In the genomic region with DNA sequence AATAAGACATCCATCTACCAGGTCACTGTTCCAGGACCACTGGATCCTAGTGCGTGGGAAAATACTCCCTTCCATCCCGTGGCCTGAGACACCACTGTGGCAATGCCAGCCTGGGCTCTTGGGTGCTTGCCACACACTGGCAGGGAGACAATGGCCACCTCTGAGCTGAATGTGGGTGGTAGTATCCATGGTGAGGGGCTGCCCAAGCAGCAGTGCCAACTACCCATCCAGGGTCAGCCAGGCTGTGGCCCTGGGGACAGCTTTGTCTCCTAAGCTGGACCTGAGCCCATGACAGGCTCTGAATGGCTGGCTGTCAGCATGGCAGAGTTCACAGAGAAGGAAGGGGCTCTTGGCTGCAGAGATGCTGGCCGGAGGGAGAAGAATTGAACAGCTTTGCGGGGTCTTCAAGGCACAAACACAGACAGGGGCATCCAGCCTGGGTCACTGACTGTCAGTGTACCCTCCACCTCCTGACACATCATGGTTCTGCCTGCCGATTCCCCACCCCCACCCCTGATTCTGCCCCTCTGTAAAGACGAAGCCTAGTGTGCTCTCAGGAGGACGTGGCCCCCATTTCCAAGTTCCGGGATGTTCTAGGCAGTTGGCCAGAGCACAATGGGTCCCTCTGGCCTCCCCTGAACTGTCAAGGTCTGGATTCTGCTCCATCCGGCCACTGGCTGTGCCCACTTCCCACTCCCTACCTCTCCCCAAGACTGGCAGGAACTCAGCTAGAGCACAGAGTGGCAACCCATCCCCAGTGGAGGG, we compare ENCODE assay signal across 12 mouse cellular contexts. TPM values are rescaled to one million over a fixed set of nuclear protein-coding genes. Genes with fewer than 3 reads are reported as not detected.
A peak's percentile ranks its signal among the peaks of the same experiment; 100 is the strongest.
DNase-seq lines count a peak whose midpoint lies in the region; ATAC-seq and TF ChIP-seq lines count a peak whose summit lies in the region.
"Had no signal": no experiment of that assay in that cellular context is flagged by ENCODE, and none has a peak within 500 bp of the region (broad histone marks: within the 10 kb centered on the region; RNA-seq: fewer than 3 reads in every experiment).

No protein-coding gene starts in this region.

- 38% methylated on average over 9 of the region's 9 CpGs for WGBS in forebrain, embryonic 14.5 days
- WGBS in neural tube, embryonic 13.5 days: 56% methylated on average over 9 of the region's 9 CpGs

- H3K36me3 ChIP-seq in forebrain, embryonic 14.5 days (ENCODE audit: control insufficient read depth, insufficient read depth, low read length): no peaks in the 10 kb centered on the region
- no peaks in the 10 kb centered on the region for H3K36me3 ChIP-seq in neural tube, embryonic 13.5 days

- DNase-seq in gastrocnemius, adult 2 months: peak; percentile 17
- DNase-seq in gastrocnemius, adult 18-20 months (ENCODE audit: low spot score): no peak
- peak; percentile 72 for DNase-seq in forebrain, embryonic 14.5 days (ENCODE audit: low spot score)
- peak; percentile 48 to 66 for DNase-seq in layer of hippocampus, postnatal 25 days (ENCODE audit: extremely low spot score in 1 of 2, low spot score in 1 of 2)
- DNase-seq in adrenal gland, adult 18-20 months (ENCODE audit: low spot score in 2 of 2): no peak
- no peak for DNase-seq in heart, postnatal 25 days (ENCODE audit: low spot score)
- no peak for DNase-seq in kidney, adult 11 months
- DNase-seq: adrenal gland, adult 8-10 months had no signal

- H3K9ac ChIP-seq in forebrain, embryonic 14.5 days (ENCODE audit: low read length): peak overlapping the region; percentile 29; the same call in 1 of the 2 replicates
- H3K9ac ChIP-seq in neural tube, embryonic 13.5 days: no peak overlapping the region

- H3K4me2 ChIP-seq in forebrain, embryonic 14.5 days (ENCODE audit: low read length): no peak overlapping the region
- H3K4me2 ChIP-seq in neural tube, embryonic 13.5 days: no peak overlapping the region

- peak; percentile 80 for ATAC-seq in forebrain, embryonic 14.5 days
- ATAC-seq in neural tube, embryonic 13.5 days (ENCODE audit: low read depth): peak; percentile 82

- TF ChIP-seq CTCF in gastrocnemius, adult 2 months (IDR thresholded peaks at IDR 0.05): no peak

- no peak overlapping the region for H3K4me3 ChIP-seq in gastrocnemius, adult 2 months
- H3K4me3 ChIP-seq in forebrain, embryonic 14.5 days (ENCODE audit: low read depth, low read length): no peak overlapping the region
- no peak overlapping the region for H3K4me3 ChIP-seq in neural tube, embryonic 13.5 days
- H3K4me3 ChIP-seq: myocyte had no signal

- intact Hi-C loops in gastrocnemius, adult 2 months (cut with DNase I): loop anchor here (5.0 kb wide), 2 partner anchors 139 to 204 kb away; no protein-coding TSS in a partner anchor
- intact Hi-C loops in heart, postnatal 25 days (cut with DNase I): no loop called here

- no peak overlapping the region for H3K27ac ChIP-seq in gastrocnemius, adult 2 months
- H3K27ac ChIP-seq in forebrain, embryonic 14.5 days (ENCODE audit: low read depth, low read length): 0 out of 2 replicates have a peak overlapping the region, but pooled peaks have one; percentile 36
- H3K27ac ChIP-seq in neural tube, embryonic 13.5 days (replicated peaks): peak overlapping the region; percentile 47

- H3K27me3 ChIP-seq in forebrain, embryonic 14.5 days (replicated peaks; ENCODE audit: control insufficient read depth, insufficient read depth, low read length): no peaks in the 10 kb centered on the region
- H3K27me3 ChIP-seq in neural tube, embryonic 13.5 days: no peaks in the 10 kb centered on the region

- peaks cover 8% of the 10 kb centered on the region for H3K4me1 ChIP-seq in forebrain, embryonic 14.5 days (ENCODE audit: control insufficient read depth, insufficient read depth, low read length)
- H3K4me1 ChIP-seq in neural tube, embryonic 13.5 days (replicated peaks): peaks cover 7% of the 10 kb centered on the region

- no peaks in the 10 kb centered on the region for H3K9me3 ChIP-seq in forebrain, embryonic 14.5 days (replicated peaks; ENCODE audit: control insufficient read depth, low read length)
- peaks cover under 1% of the 10 kb centered on the region; the same call in 1 of the 2 replicates for H3K9me3 ChIP-seq in neural tube, embryonic 13.5 days

RNA-seq across cellular contexts. Expression of gene Grifin, which starts 21.9 kb away (rescaled TPM):
- total RNA-seq in gastrocnemius, adult 2 months (2021): not detected
- total RNA-seq in gastrocnemius, adult 18-20 months (2021): not detected
- 0.38 TPM in 1 of 2 replicates, not detected in the other for polyA plus RNA-seq in forebrain, embryonic 14.5 days (2014; fragmentation: Nextera tagmentation; extraction: Ambion mirVana)
- not detected for total RNA-seq in layer of hippocampus, postnatal 25 days (2021)
- not detected in 2 replicates for polyA plus RNA-seq in neural tube, embryonic 13.5 days (2015; fragmentation: Nextera tagmentation; extraction: Ambion mirVana)
- total RNA-seq in adrenal gland, adult 18-20 months (2021): not detected
- not detected for total RNA-seq in heart, postnatal 25 days (2021)
- total RNA-seq: adrenal gland, adult 8-10 months had no signal
- polyA plus RNA-seq: C2C12; limb, embryonic 11.5 days; myocyte had no signal

RNA-seq across cellular contexts. Expression of gene Chst12, which starts 37.6 kb away (rescaled TPM):
- 1 to 10 TPM; 4.3 to 7.4 TPM for total RNA-seq in gastrocnemius, adult 2 months (2021)
- total RNA-seq in gastrocnemius, adult 18-20 months (2021): 1 to 10 TPM; 4.2 to 5.0 TPM
- 11.6 and 15.3 TPM in 2 replicates for polyA plus RNA-seq in forebrain, embryonic 14.5 days (2014; fragmentation: Nextera tagmentation; extraction: Ambion mirVana)
- 10 to 100 TPM; 18.8 to 19.5 TPM for total RNA-seq in layer of hippocampus, postnatal 25 days (2021)
- 21.6 and 24.9 TPM in 2 replicates for polyA plus RNA-seq in neural tube, embryonic 13.5 days (2015; fragmentation: Nextera tagmentation; extraction: Ambion mirVana)
- total RNA-seq in adrenal gland, adult 18-20 months (2021): 10 to 100 TPM in 1 of 2 experiments, 1 to 10 TPM in 1; 6.3 to 10.6 TPM
- 1 to 10 TPM; 6.1 to 6.9 TPM for total RNA-seq in heart, postnatal 25 days (2021)

Comparison
In these comparisons a context has a peak if more than half of its experiments do, and no peak if none do; other contexts are left out.
1. DNase-seq: peak in gastrocnemius, adult 2 months (single experiment), forebrain, embryonic 14.5 days (single experiment) and layer of hippocampus, postnatal 25 days (2 of 2); none in gastrocnemius, adult 18-20 months (single experiment), adrenal gland, adult 18-20 months (0 of 2), heart, postnatal 25 days (single experiment) and kidney, adult 11 months (single experiment).